Mouse (Mus musculus) urinary bladder, adult 18-20 months (tissue): ENCODE data around the gene Cblc.

ENCODE experiments used
- DNase-seq, 2 experiments: peaks; one replicate each; pipeline ENCODE4 v3.0.0; 2022; ENCODE audit warnings: low spot score in 2 of 2, mixed read lengths in 2 of 2

Gene Cblc

DNA sequence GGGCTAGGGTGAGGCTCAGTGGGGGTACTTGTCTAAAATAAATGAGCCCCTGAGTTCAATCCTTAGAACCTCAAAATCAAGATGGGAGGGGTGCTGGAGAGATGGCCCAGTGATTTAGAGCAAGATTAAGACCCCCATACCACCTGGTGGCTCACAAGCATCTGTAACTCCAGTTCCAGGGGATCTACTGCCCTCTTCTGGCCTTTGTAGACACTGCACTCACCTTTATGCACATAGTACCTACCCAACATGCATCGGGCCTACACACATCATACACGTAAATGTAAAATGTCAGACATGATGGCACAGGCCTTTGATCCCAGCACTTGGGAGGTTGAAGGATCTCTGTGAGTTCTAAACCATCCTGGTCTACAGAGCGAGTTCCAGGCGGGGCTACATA lies 14.0 kb downstream of the Cblc start:
- DNase-seq, result no peak

DNA sequence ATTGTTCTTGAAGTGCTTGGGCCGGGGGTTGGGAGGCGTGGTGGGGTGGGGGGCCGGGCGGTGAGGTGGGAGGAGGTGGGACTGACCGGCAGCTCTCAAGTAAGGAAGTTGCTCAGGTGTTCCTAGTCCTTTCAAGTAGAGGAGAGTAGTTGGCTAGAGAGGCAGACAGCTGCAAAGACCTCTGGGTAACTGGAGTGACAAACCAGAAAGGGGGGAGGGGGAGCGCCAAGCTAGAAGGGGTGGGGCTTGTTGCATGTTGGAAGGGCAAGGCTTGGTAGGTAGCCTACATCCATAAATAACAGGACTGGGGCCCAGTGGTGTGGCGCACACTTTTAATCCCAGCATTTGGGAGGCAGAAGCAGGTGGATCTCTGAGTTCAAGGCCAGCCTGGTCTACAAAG lies 14.9 kb downstream of the Cblc start:
- no peak for DNase-seq

DNA sequence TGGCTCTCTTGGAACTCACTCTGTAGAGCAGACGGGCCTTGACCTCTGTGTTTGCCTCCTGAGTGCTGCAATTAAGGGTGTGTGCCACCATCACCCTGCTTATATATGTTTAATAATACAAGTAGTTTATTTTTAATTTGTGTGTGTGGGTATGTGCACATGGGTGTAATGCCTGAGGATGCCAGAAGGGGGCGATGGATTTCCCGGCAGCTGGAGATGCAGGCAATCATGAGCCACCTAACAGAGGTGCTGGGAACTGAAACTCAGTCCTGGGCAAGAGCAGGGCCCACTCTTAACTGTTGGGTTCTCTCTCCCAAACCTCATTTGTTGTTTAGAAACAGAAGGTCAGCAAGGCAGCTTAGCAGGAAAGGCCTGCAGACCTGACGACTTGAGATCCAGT lies 16.7 kb downstream of the Cblc start:
- DNase-seq, result no peak

DNA sequence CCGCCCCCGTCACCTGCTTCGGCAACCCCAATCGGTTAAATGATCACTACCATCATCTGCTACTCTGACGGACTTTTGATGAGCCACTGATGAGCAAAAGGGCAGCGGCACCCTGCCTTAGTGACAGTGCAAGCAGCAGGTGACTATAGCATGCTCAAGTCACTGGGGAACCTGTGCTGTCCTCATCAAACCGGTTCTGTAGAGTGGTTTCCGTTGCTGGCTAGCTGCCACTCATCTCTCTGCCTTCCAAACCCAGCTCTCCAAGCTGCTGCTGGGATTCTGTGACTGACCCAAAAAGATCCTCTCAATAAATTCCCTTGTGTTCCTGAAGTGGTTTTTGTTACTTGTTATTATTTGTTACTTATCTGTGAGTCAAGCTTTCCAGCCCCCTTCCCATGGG lies 18.0 kb downstream of the Cblc start:
- DNase-seq, result no peak

DNA sequence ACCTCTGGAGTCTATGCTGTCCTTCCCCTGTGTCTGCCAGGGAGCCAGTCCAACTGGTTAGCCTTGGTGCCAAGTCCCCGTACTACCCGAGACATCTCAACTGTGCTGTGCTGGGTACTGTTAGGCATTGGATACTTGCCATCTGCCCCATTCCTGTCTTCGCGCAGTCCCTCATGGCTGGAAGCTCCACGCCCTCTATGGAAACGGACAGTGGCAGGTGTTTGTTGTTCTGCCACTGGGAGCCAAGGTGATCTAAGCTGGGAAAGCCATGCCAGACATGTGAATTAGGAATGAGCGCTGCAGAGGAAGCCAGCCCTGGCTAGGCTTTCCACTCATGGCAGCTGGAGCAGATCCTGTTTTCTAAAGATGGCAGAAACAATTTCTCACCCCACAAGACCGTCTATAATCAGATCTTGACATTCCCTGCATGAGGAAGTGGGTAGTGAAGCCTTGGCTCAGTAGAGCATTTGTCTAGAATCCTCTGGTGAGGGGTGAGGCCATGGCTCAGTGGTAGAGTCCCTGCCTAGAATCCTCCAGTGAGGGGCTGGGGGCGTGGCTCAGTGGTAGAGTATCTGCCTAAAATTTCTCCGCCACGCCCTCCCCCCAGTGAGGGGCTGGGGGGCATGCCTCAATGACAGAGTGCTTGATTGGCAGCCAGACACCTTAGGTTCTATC lies 19.4 kb downstream of the Cblc start:
- no peak for DNase-seq

DNA sequence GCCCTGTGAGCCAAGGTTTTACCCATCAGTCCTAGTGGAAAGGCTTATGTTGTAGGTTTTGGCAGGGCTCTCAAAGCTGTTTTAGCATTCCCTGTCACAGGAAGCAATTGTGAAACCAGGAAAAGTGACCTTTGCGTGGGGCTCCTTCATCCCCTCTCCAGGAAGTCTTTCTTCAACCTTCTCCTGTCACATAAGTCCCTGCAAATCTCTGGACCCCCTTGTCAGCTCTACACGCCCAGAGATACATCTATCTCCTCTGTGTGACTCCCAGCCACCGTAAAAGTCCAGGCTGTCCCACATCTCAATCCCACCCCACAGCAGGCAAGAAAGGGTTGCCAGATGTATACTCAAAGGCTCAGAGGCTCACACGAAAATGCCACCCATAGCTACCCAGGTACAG lies 24.9 kb downstream of the Cblc start:
- no peak for DNase-seq

DNA sequence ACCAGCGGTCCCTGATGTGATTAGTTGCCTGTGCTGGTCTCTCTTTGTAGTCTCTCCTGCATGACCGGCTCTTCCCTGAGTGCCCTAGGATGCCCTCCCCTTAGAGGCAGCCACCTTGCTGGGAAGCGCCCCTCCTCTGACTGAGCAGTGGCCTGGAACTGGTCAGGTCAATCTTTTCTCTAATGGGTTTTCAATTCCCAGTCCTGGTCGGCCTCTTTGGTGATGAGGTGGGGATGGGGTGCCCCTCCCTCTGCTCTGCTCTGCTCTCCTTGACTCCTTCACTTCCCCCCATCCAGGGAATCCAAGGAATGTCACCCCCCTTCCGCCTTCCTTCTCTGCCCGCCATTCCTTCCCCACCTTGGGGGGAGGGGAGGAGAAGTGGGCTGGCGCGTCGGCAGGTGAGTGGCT lies 25.6 kb downstream of the Cblc start, which contains the start of gene Bcam:
TSS of gene Bcam (minus strand) at position 33 of the 408 bp plus-strand sequence.
- no peak for DNase-seq

DNA sequence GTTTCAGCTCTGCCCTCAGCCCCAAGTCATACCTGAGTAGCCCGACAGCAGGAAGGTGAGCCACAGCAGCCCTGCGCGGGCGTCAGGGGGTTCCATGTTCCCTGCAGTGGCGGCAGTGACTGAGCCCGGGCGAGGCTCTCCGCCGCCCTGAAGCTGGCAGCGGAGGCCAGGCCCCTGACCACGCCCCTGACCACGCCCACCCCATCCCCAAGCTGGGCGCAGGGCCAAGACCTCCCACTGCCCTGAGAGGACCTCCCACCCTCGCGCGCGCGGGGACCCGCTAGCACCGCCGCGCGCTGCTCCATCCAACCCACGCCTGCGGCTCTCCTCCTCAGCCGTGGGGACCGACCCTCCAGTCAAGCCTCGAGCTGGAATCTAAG lies 26.2 kb downstream of the Cblc start:
- peak; percentile 80 to 88 for DNase-seq

DNA sequence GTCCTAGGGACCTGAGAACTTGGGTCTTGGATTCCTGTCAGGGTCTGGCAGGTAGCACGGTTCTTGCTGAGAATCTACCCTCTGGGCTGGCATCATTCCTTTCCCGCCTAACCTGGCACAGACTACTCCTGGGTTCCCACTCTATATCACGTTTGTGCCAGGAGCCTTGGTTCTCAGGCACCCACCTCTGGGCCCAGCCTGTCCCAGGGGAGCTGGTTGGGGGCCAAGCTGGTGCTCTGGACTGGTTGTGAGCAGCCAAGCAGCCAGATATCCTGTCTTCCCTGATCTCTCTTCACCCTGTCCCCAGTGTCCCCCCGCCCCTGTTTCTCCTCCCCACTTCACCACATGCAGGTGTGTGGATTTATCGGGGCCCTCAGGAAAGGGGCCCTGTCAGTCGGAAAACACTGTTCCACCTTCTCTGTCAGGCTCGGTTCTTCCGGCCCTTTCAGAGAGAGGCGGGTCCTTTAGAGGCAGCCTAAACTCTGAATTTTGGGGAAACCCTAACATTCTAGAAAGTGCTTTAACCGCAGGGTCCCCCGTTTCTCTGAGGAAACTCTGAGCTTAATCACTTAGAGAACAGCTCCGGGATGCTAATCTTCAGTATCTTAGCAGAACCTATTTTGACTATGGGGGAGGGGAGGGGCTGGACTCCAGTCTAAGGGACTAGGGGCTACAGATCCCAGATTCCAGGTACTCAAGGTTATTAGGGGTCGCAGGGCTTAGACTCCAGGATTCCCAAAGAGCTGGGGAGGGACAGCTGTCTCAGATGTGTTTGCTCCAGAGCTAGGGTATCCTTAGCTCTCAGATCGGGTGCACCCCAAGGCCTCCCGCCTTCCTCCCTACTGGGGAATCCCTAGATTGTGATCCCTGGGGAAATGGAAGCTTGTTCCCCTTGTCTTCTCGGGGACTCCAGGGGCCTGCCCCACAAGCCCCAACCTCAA lies 26.9 kb downstream of the Cblc start:
- no peak for DNase-seq

DNA sequence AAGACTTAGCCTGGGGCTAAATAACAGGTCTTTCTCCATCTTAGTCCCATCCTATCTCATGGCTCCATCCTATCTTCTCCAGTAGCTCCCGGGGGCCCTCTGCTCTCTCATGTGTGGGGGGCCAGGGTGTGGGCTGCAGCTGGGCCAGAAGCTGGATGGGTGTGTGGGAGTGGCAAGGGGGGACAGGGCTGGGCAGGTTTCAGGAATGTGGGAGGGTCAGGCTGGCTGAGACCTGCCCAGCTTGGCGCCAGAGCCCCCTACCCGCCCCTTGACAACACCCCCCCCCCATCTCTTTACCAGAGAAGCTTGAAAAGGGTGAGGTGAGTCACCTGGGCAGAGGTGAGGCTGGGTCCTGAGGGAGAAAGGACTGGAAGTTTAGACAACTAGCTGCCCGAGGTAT lies 27.6 kb downstream of the Cblc start:
- DNase-seq, result peak in 1 of 2 experiments; percentile 51

DNA sequence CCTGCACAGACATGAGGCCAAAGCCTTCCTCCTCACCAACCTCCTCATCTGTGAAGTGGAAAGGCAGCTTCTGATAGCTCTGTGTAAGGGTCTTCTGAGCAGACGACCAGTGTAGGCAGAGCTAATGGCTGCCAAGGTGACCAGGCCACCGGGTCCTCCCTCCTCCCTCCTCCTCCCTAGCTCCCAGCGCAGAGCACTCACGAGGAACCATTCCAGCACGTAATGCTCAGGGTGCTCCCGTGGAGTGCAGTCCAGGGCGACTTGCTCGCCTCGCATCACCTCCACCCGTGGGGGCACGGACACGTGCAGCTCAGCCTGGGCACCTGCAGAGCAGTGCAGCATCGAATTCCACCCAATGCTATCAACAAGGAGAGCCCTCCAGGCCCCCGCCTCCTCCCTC lies 28.4 kb downstream of the Cblc start:
- DNase-seq, result no peak

DNA sequence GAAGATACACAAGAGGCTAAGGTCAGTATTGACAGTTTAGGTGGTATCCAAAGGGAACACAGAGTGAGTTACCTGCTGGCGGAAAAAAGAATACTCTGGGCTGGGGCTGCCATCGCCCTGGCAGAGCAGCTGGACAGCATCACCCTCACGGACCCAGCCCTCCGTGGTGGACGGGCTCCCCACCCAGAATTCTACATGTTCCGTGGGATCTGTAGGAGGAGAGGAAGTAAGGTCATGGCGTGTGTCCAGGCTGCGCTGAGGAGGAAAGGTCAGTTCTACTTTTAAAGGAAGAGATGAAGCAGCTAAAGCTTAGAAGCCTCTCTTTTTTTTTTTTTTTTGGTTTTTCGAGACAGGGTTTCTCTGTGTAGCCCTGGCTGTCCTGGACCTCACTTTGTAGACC lies 32.0 kb downstream of the Cblc start:
- no peak for DNase-seq

DNA sequence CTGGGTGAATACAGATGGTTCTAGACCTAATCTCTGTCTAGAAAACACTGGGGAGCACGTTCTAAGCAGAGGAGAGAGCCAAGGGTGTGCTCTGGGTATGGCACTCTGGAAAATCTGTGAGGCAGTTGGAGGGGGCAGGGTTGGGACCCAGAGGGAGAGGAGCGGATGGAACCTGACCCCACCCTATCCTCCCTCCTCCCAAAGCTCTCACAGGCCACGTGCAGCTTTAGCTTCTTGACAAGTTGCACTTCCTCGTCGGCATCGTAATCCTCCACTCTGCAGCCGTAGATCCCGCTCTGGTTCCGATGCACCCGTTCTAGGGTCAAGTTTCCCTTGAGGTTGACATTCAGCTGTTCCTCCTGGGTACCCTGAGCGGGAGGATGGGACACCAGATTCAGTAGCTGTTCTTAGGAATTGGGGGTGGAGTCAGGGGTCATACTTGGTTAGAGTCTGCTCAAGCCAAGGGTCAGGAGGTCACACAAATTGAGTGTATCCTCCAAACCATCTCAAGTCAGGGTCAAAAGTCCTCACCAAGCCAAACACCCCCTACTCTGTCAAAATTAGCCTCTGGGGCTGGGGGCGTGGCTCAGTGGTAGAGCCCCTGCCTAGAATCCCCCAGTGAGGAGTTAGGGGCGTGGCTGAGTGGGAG lies 32.7 kb downstream of the Cblc start:
- no peak for DNase-seq

DNA sequence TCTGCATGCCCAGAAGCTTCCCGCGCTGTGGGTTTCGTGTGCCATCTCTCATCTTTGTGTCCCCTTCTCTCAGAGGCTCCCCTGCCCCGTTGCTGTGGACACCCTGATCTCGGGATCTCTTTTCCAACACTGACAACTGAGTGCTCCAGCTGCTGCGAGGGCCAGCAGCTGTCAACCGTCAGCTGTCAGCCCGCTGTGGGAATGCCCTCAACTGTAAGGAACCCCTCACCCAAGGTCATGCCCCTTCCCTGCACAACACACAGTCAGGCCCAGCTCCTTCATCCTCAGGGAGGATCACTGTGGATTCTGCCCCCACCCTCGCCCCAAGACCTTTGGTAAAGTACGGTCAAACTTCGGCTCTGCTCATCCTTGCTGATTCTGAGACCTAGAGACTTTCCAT lies 34.3 kb downstream of the Cblc start:
- DNase-seq, result no peak

DNA sequence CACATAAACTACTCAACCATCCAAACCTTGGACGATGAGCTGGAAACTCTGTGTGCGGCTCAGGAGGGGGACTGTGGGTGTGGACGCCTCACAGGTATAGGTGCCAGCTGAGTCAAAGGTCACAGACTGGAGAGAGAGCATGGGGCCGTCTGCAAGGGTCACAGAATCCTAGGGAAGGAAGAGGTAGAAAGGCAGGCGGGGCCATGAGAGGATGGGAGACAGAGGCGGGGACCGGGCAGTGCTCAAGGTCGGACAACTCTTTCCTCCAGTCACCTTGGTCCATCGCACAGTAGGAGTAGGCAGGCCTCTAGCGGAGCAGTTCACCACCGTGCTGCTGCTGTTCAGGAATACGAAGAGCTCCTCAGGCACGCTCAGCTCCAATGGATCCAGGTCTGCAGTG lies 36.6 kb downstream of the Cblc start:
- no peak for DNase-seq

DNA sequence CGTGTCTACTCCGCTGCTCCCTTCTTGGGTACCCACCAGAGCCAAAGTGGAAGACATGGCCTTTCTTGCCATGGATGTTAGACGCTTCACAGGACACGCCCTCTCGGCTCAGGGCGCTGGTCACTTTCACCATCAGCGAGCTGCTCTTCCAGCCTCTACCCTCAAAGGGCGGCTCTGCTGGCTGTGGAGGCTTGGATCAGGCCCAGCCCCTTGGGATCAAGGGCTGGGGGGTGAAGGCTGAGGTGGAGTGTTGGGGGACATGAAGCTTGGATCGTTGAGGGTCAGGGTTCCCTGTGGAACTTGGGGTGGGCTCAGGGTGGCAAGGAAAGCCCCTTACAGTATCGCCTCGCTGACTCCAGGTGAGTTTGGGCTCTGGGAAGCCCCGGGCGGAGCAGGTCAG lies 38.0 kb downstream of the Cblc start:
- no peak for DNase-seq

DNA sequence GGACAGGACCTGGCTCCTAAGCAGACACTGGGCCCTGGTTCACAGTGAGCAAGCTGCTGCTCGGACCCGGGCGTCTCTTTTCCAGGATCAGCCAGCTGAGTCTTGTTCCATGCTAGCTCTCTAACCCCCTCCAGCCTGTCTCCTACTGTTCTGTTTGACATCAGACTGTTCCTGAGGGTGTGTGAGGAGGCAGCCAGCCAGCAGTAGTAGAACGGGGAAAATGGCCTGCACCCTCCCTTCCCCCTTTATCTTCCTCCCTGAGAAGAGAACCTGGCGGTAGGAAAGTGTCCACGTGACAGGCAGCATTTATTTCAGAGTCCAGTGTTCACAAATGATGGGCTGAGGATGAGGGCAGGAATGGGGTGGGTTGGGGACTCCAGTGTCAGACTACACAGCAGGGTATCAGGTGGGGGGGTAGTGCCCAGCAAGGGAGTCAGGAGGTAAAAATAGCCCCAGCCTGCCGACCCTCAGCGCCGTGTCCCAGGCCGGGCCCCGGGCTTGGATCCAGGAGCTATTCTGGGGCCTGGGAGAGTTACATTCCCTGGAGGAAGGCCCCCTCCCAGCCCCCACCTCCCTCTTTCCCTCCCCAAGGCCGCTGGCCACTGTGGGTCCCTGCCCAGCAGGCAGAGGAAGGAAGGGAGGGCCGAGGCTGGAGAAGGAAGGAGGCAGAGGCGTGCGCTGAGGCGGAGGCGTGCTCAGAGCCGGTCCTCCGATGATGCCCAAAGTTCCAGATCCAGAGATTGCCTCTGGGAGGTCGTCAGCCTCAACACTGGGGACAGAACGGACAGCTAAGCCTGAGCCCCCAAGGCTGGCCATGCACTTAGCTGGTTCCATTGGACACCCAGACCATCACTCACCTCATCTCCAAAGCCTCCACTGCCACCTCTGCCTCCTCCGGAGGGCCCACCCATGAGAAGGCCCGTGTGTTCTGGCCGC lies 40.5 kb downstream of the Cblc start:
- no peak for DNase-seq

DNA sequence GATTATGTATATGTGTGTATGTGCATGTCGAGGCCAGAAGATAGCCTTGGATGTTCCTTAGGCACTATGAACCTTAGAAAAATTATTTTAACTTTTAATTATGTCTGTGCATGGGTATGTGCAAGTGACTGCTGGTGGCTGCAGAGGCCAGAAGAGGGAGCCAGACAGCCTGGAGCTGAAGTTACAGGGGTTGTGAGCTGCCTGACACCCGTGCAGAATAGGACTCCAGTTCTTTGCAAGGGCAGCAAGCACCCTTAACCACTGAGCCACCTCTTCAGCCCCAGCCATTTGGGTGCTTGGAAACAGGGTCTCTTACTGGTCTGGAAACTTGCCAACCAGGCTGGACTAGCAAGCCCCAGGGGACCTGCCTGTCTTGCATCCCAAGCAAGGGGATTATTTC lies 41.6 kb downstream of the Cblc start:
- no peak for DNase-seq

DNA sequence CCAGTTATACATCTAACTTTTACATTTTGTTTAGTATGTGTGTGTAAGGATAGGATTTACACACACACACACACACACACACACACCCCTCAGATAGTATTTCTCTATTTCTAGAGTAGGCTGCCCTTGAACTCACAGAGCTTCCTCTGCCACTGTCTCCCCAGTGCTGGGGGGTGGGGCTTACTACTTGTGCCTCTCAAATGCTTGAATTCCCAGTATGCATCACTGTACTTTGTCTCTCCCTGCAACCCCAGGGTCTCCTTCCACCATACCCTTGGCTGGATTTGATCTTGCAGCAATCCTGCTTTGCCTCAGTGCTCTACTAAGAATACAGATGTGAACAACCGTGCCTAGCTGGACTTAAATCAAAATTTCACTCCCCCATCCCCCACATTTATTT lies 42.5 kb downstream of the Cblc start:
- DNase-seq, result no peak

DNA sequence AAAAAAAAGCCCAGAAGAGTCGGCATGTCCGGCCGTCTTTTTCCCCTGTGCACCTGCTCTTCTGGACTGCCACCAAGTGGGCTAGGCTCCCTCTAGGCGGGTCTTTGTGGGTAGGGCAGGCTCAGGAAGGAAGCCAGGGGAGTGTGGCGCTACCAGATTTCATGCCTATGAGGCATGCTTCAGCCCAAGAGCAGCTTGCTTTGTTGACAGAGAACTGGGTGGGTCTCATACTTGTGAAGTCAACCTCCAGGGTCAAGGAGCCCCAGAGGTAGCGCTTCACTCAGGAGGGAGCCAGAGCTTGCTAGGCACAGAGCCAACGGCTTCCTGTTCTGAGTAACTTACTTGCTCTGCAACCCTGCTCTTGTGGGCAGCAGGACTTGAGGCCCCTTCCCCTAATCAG lies 43.0 kb downstream of the Cblc start:
- peak in 1 of 2 experiments; percentile 66 for DNase-seq

DNA sequence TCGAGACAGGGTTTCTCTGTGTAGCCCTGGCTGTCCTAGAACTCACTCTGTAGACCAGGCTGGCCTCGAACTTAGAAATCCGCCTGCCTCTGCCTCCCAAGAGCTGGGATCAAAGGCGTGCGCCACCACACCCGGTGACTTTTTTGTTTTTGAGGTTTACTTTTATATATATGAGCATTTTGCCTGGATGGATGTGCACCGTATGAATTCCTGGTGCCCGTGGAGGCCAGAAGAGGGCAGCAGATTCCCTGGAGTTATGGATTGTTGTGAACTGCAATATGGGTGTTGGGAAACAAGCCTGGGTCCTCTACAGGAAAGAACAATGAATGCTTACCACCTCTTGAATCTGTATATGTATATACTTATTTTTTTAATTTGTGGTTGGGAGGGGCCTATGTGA lies 44.0 kb downstream of the Cblc start:
- DNase-seq, result no peak

DNA sequence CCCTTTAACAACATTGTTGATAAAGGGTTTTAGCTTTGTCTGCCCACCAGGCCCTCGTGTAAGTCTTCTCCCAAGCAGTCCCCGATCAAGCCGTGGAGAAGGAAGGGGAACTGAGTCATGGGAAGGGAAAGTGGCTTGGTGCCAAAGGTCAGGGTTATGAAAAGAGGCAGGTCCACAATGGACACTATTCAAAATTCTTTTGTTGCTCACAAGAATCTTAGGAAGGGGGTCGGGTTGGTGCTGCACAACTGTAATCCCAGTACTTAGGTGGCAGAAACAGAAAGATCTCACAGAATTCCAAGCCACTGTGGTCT lies 45.6 kb downstream of the Cblc start:
- DNase-seq, result no peak
